In genomic region chr14:79652654-79653053, GRCm38 (mm10) we compare ENCODE assay signal across 27 mouse cellular contexts. TPM values are rescaled to one million over a fixed set of nuclear protein-coding genes. Genes with fewer than 3 reads are reported as not detected.
DNase-seq lines count a peak whose midpoint lies in the region; ATAC-seq and TF ChIP-seq lines count a peak whose summit lies in the region.
"Had no signal": no experiment of that assay in that cellular context is flagged by ENCODE, and none has a peak within 500 bp of the region (broad histone marks: within the 10 kb centered on the region; RNA-seq: fewer than 3 reads in every experiment).

No protein-coding gene starts in this region.

- no peaks in the 10 kb centered on the region for H3K36me3 ChIP-seq in kidney, embryonic 14.5 days (ENCODE audit: control insufficient read depth, insufficient read depth, low read length)
- no peaks in the 10 kb centered on the region for H3K36me3 ChIP-seq in lung, embryonic 14.5 days (ENCODE audit: insufficient read depth)
- H3K36me3 ChIP-seq: embryonic facial prominence, embryonic 15.5 days; forebrain, embryonic 10.5 days; hindbrain, embryonic 12.5 days had no signal

- ATAC-seq in kidney, embryonic 14.5 days (ENCODE audit: low FRiP score, low TSS enrichment): peak; percentile 72; the same call in 1 of the 2 replicates
- peak; percentile 87 for ATAC-seq in lung, embryonic 14.5 days (ENCODE audit: insufficient read depth)
- 0 out of 2 replicates have a peak, but pooled peaks have one; percentile 29 for ATAC-seq in megakaryocyte progenitor cell, adult 5-6 weeks (replicated peaks; ENCODE audit: poor library complexity)
- ATAC-seq: CD4-positive, CD25-positive, alpha-beta regulatory T cell, adult 4 months; forebrain, embryonic 14.5 days; hindbrain, embryonic 16.5 days had no signal

- DNase-seq in kidney, adult 9 months: no peak
- DNase-seq in lung, embryonic 14.5 days: peak; percentile 56
- DNase-seq in lung, postnatal 25 days (ENCODE audit: low spot score): no peak
- peak; percentile 22 for DNase-seq in testis, postnatal 14 days (ENCODE audit: low spot score)
- no peak for DNase-seq in testis, postnatal 10 days (ENCODE audit: low spot score)
- no peak for DNase-seq in cerebellum, postnatal 36 days
- DNase-seq: adrenal gland, postnatal 10 days; B cell, adult 2 months; cerebellum, adult 11-12 months; cerebellum, adult 9-10 months; cerebellum, postnatal 25 days; embryo, embryonic 11 days; gastrocnemius, adult 2 months; gastrocnemius, postnatal 25 days; heart, postnatal 10 days; heart, postnatal 4 days had no signal

- no peaks in the 10 kb centered on the region for H3K9me3 ChIP-seq in kidney, embryonic 14.5 days (ENCODE audit: control insufficient read depth, low read length)
- H3K9me3 ChIP-seq in lung, embryonic 14.5 days (ENCODE audit: low read depth, low read length): no peaks in the 10 kb centered on the region
- H3K9me3 ChIP-seq: embryonic facial prominence, embryonic 15.5 days; forebrain, embryonic 10.5 days; hindbrain, embryonic 12.5 days had no signal

- no peaks in the 10 kb centered on the region for H3K27me3 ChIP-seq in kidney, embryonic 14.5 days (ENCODE audit: control insufficient read depth, insufficient read depth, low read length)
- no peaks in the 10 kb centered on the region for H3K27me3 ChIP-seq in lung, embryonic 14.5 days (ENCODE audit: insufficient read depth, low read length)
- H3K27me3 ChIP-seq: embryonic facial prominence, embryonic 15.5 days; hindbrain, embryonic 12.5 days had no signal

- no peak overlapping the region for H3K4me2 ChIP-seq in kidney, embryonic 14.5 days (replicated peaks; ENCODE audit: low read depth, low read length)
- no peak overlapping the region for H3K4me2 ChIP-seq in lung, embryonic 14.5 days
- H3K4me2 ChIP-seq: embryonic facial prominence, embryonic 15.5 days; hindbrain, embryonic 12.5 days had no signal

- WGBS in kidney, embryonic 14.5 days: 26% methylated on average over 4 of the region's 4 CpGs
- 27% methylated on average over 4 of the region's 4 CpGs for WGBS in lung, embryonic 14.5 days

- no peak overlapping the region for H3K27ac ChIP-seq in kidney, embryonic 14.5 days (ENCODE audit: low read depth, low read length)
- no peak overlapping the region for H3K27ac ChIP-seq in lung, embryonic 14.5 days (ENCODE audit: low read depth)
- H3K27ac ChIP-seq: embryonic facial prominence, embryonic 15.5 days; forebrain, embryonic 10.5 days; gastrocnemius, adult 2 months; hindbrain, embryonic 12.5 days had no signal

- no peaks in the 10 kb centered on the region for H3K4me1 ChIP-seq in kidney, embryonic 14.5 days (ENCODE audit: control insufficient read depth, insufficient read depth, low read length)
- no peaks in the 10 kb centered on the region for H3K4me1 ChIP-seq in lung, embryonic 14.5 days (ENCODE audit: insufficient read depth)
- H3K4me1 ChIP-seq: embryonic facial prominence, embryonic 15.5 days; forebrain, embryonic 10.5 days had no signal

- H3K4me3 ChIP-seq in kidney, embryonic 14.5 days (ENCODE audit: low read length): no peak overlapping the region
- H3K4me3 ChIP-seq in lung, embryonic 14.5 days (ENCODE audit: low read depth, low read length): no peak overlapping the region
- H3K4me3 ChIP-seq: embryonic facial prominence, embryonic 15.5 days; erythroblast, embryonic 14.5 days; forebrain, embryonic 10.5 days; gastrocnemius, adult 2 months; hindbrain, embryonic 12.5 days had no signal

- TF ChIP-seq CTCF in lung, embryonic 14.5 days (IDR thresholded peaks at IDR 0.05; ENCODE audit: low read depth): no peak

- H3K9ac ChIP-seq in kidney, embryonic 14.5 days (ENCODE audit: low read depth, low read length): no peak overlapping the region
- no peak overlapping the region for H3K9ac ChIP-seq in lung, embryonic 14.5 days
- H3K9ac ChIP-seq: embryonic facial prominence, embryonic 15.5 days; hindbrain, embryonic 12.5 days had no signal

RNA-seq across cellular contexts. Expression of gene Cnmd, which starts 9.3 kb away (rescaled TPM):
- 1.8 and 2.4 TPM in 2 replicates for polyA plus RNA-seq in kidney, embryonic 14.5 days (2014; fragmentation: Nextera tagmentation; extraction: Ambion mirVana)
- 13.4 and 13.7 TPM in 2 replicates for polyA plus RNA-seq in lung, embryonic 14.5 days (2014; fragmentation: Nextera tagmentation; extraction: Ambion mirVana)
- 1.5 and 2.4 TPM in 2 replicates for total RNA-seq in megakaryocyte progenitor cell, adult 5-6 weeks (2015)
- 0.29 and 1.5 TPM in 2 replicates for total RNA-seq in megakaryocyte progenitor cell, adult 5-6 weeks (2017)
- total RNA-seq: granulocyte monocyte progenitor cell, adult 5-6 weeks; heart, postnatal 10 days; MEL had no signal
- polyA plus RNA-seq: CD4-positive, CD25-positive, alpha-beta regulatory T cell, adult 4 months; erythroblast, embryonic 14.5 days had no signal

Comparison
In these comparisons a context has a peak if more than half of its experiments do, and no peak if none do; other contexts are left out.
1. DNase-seq: peak in lung, embryonic 14.5 days (single experiment) and testis, postnatal 14 days (single experiment); none in kidney, adult 9 months (single experiment), lung, postnatal 25 days (single experiment), testis, postnatal 10 days (single experiment) and cerebellum, postnatal 36 days (0 of 2).
2. ATAC-seq: peak in every context shown above with its lines; median percentile 87 in lung, embryonic 14.5 days; 72 in kidney, embryonic 14.5 days; 29 in megakaryocyte progenitor cell, adult 5-6 weeks.